Mouse (Mus musculus) limb, embryonic 15.5 days (tissue): Measurements from ENCODE around the gene Ubtf. TPM values are rescaled to one million over a fixed set of nuclear protein-coding genes. Genes with fewer than 3 reads are reported as not detected.

ENCODE experiments used
- ATAC-seq: fragments of 200-750 bp; cut with Nextera tagmentation; 2 replicates; pipeline ENCODE4 v1.8.0; 2017; ENCODE audit warnings: low read depth, moderate TSS enrichment; ENCODE audit not compliant: insufficient number of reproducible peaks, low FRiP score, low TSS enrichment
- H3K27ac ChIP-seq: fragments of 300-500 bp; sonication (generic); 2 replicates; pipeline ENCODE4 v1.5.1; 2015; ENCODE audit warnings: moderate library complexity, mild to moderate bottlenecking, inconsistent platforms
- H3K27me3 ChIP-seq: fragments of 300-500 bp; sonication (generic); 2 replicates; pipeline ENCODE4 v1.6.1; 2015; ENCODE audit warnings: inconsistent platforms
- H3K36me3 ChIP-seq: fragments of 300-500 bp; sonication (generic); 2 replicates; pipeline ENCODE4 v1.6.1; 2015; ENCODE audit warnings: inconsistent platforms
- H3K4me1 ChIP-seq: fragments of 300-500 bp; sonication (generic); 2 replicates; pipeline ENCODE4 v1.6.1; 2015; ENCODE audit warnings: inconsistent platforms
- H3K4me2 ChIP-seq: fragments of 300-500 bp; sonication (generic); 2 replicates; pipeline ENCODE4 v1.6.1; 2015; ENCODE audit warnings: mild to moderate bottlenecking, inconsistent platforms
- H3K4me3 ChIP-seq: fragments of 300-500 bp; sonication (generic); 2 replicates; pipeline ENCODE4 v1.5.1; 2015; ENCODE audit warnings: mild to moderate bottlenecking, inconsistent platforms
- H3K9ac ChIP-seq: fragments of 300-500 bp; sonication (generic); 2 replicates; pipeline ENCODE4 v1.6.1; 2015; ENCODE audit warnings: inconsistent platforms
- H3K9me3 ChIP-seq: fragments of 300-500 bp; sonication (generic); 2 replicates; pipeline ENCODE4 v1.6.1; 2016; ENCODE audit warnings: inconsistent platforms
- WGBS: fragments of 180-500 bp; shearing (Covaris S2); methylation state at CpG from one replicate; pipeline ENCODE4 v1.1.7; 2015; 5-methylcytosine and 5-hydroxymethylcytosine counted together
- polyA plus RNA-seq: library from polyadenylated mRNA; unstranded; fragments of >200 nt; fragmentation: Nextera tagmentation; extraction: Ambion mirVana; gene quantifications from 2 replicates; pipeline ENCODE4 v1.2.1, GENCODE M21; 2015

Gene Ubtf
- polyA plus RNA-seq, 1 experiment from 2014 or later: 85.7 TPM

DNA sequence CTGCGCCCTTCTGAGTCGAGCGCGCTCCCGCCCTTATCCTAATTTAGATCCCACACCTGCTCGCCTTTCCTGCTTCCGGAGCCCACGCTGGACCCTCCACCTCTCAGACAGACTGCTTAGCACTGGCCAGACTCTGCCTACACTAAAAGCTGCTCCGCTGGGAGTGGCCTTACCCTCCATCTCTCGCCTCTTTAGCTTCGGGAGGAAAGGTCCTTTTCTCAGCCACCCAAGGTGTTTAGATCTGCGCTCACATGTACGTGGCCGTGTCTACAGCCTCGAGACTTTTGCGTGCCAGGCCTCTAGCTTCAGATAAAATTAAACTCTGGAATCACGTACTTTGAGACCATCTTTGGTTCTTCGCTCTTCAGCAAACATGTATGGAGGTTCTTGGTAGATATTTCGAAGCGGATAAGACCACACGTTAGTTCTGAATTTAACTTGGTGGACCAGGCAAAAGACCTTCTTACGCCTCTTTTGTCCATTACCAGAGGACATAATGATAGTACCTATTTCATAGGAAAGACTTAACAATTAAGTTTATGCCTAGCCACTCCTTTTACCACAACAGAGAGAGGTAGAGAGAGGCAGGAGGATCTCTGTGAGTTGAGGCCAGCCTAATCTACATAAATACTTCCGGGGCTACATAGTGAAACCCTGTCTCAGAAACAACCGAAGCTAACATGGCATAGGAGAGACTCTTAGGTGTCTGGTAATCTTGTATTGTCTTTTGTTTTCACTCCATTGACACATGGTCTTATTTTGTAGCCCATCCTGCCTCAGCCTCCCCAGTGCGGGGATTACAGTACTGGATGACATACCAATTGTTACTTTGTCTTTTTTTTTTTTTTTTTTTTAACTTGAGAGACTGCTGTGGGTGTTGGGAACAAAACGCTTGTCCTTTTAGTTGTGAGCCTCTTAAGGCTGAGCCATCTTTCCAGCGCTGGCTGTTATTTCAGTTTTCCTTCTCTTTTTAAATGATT lies 21.7 kb downstream of the Ubtf start:
- peak overlapping the region; percentile 83 for H3K4me3 ChIP-seq
- H3K4me1 ChIP-seq: peaks cover 26% of the 10 kb centered on the region
- H3K27ac ChIP-seq: peak overlapping the region; percentile 99
- H3K9ac ChIP-seq: peak overlapping the region; percentile 68
- no peaks in the 10 kb centered on the region for H3K27me3 ChIP-seq
- peaks cover 18% of the 10 kb centered on the region for H3K36me3 ChIP-seq
- H3K4me2 ChIP-seq: peak overlapping the region; percentile 87
- WGBS: 25% methylated on average over 27 of the region's 27 CpGs
- H3K9me3 ChIP-seq: no peaks in the 10 kb centered on the region
- ATAC-seq: peak; percentile 20

DNA sequence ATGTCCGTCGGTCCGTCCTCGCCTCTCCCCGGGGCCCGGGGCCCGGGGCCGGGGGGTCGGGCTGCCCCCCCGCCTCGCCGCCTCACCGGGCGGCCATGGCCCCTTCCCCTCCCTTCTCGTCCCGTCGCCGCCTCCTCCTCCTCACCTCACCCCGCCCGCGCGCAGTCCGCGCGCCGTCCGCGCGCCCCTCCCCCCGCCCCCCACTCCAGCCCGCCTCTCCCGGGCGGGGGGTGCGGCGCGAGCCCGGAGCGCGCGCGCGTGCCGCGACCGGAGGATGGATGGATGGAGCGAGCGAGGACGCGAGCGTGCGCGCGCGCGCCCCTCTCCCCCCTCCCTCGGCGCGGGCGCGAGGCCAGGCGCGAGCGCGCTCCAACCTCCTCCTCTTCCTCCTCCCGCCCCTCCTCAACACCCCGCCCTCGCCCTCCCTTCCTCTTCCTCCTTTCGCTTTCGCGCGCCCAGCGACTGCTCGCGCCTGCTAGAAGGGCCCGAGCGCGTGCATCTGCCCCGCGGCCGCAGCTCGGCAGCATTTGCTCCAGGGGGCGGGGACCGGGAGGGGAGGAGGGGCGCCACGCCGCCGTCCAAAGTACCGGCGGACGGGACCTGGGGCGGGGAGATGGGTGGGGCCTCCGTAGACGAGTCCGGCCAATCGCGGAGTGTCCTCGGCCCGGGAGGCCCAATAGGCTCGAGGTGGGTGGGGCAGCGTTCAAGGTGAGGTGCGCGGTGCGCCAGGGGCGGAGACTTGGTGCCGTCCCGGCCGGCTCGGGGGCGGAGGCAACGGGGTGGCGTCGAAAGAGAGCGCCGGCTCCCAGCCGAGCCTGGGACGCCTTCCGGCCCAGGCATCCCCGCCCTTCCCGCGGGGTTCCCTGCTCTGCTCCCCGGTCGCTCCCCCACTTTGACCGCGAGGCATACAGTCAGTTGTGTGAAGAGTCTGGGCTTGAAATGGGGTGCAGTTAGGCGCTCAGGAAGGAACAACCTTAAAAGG lies 22.8 kb downstream of the Ubtf start, which contains the start of gene Atxn7l3:
TSS of gene Atxn7l3 (minus strand) at position 141 of the 982 bp plus-strand sequence.
- peak; percentile 93 for ATAC-seq
- H3K9ac ChIP-seq: peak within 1 kb of the TSS; percentile 87
- H3K4me3 ChIP-seq: peak within 1 kb of the TSS; percentile 83
- H3K4me1 ChIP-seq: peaks cover 26% of the 10 kb centered on the region
- peak within 1 kb of the TSS; percentile 87 for H3K4me2 ChIP-seq
- peaks cover 29% of the 10 kb centered on the region for H3K36me3 ChIP-seq
- under 1% methylated on average over 79 of the region's 125 CpGs for WGBS
- H3K9me3 ChIP-seq: no peaks in the 10 kb centered on the region
- no peaks in the 10 kb centered on the region for H3K27me3 ChIP-seq
- H3K27ac ChIP-seq: peak within 1 kb of the TSS; percentile 99

DNA sequence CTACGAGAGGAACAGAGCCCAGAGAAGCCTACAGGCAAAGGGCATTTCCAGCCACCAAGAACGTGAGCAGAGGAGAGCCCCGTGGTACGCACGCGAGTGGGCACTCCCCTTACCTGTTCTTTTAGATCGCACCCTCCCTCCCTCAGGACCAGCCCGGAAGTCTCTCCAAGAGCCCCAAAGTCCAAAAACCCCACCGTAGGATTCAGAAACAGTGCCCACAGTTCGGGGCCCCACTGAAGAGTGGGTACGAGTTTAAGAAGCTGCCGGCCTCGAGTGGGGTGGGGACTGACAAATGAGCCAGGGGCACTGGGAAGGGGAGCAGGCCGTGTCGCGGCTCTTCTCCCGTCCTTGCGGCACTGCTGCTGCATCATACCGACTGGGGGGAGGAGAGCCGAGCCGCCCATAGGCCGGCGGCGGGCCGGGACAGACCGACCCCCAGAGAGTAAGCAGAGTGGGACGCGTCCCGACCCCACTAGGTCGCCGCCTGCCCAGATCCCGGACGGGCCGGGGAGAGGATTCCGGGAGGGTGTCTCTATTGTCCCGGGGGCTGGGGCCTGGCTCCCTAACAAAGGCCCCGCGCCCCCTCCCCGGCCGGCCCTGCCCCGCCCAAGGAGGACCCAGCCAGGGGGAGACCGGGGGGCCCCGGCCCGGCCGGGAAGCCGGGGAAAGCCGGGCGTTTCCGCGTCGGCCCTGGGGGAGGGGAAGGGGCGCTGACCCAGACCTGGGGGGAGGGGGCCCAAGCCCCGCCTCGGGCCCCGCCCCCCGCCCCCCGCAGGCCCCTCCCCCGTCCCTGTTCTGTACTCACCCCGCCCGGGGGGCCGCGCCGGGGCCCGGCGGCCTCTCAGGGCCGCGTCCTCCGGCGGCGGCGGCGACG lies 23.7 kb downstream of the Ubtf start:
- H3K9ac ChIP-seq: peak overlapping the region; percentile 87
- peaks cover 38% of the 10 kb centered on the region for H3K36me3 ChIP-seq
- peak overlapping the region; percentile 99 for H3K27ac ChIP-seq
- H3K9me3 ChIP-seq: no peaks in the 10 kb centered on the region
- under 1% methylated on average over 39 of the region's 73 CpGs for WGBS
- peaks cover 29% of the 10 kb centered on the region for H3K4me1 ChIP-seq
- no peaks in the 10 kb centered on the region for H3K27me3 ChIP-seq
- peak overlapping the region; percentile 83 for H3K4me3 ChIP-seq
- peak overlapping the region; percentile 87 for H3K4me2 ChIP-seq
- ATAC-seq: peak; percentile 16

DNA sequence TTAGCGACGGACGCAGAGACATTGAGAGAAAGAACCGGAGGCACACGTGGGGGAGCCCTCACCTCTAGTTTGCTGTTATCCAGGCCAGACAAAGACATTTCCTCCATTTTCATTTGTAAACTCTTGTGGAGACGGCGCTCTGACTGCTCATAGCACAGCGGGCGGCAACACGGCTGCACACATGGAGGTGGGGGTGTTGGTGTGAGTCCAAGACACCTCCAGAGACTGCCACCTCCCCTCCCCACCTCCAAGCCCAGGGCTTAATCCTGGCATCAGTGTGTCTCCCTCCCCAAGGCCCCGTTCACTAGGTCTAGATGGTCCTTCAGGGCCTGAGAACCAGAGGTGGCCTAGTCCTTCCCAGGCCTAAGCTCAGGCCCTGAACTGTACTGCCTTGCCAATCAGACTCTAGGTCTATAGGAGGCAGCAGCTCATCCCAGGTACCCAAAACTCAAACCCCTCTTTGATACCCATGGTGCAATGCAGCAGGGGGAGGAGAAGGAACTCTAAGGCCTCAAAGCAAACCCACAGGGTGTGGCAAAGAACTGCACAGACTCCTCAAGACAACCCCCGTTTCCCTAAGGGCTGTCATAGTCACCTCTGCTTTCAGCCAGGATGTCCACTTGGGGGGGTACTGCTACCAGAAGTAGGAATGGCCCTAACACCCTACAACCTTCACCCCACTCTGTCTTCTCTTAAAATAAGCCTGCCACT lies 24.5 kb downstream of the Ubtf start:
- Histone ChIP-seq H3K4me1 (peaks cover 30% of the 10 kb centered on the region), H3K27ac (peak overlapping the region; percentile 99), H3K4me3 (peak overlapping the region; percentile 83), H3K27me3 (no peaks in the 10 kb centered on the region), H3K9me3 (no peaks in the 10 kb centered on the region), H3K9ac (peak overlapping the region; percentile 87), H3K36me3 (peaks cover 46% of the 10 kb centered on the region), H3K4me2 (peak overlapping the region; percentile 87)
- no peak for ATAC-seq
- 65% methylated on average over 12 of the region's 12 CpGs for WGBS

- peak overlapping the region; percentile 87 for H3K4me2 ChIP-seq
- H3K36me3 ChIP-seq: peaks cover 53% of the 10 kb centered on the region
- peak overlapping the region; percentile 99 for H3K27ac ChIP-seq
- H3K4me3 ChIP-seq: peak overlapping the region; percentile 83
- peak overlapping the region; percentile 87; the same call in 1 of the 2 replicates for H3K9ac ChIP-seq
- whole genome bisulfite sequencing: 75% methylated on average over 5 of the region's 5 CpGs
- H3K9me3 ChIP-seq: no peaks in the 10 kb centered on the region
- H3K4me1 ChIP-seq: peaks cover 30% of the 10 kb centered on the region
- no peaks in the 10 kb centered on the region for H3K27me3 ChIP-seq
- ATAC-seq: no peak
Measured at GRCm38 (mm10) chr11:102294416-102294815, 25.1 kb downstream of the Ubtf start.

DNA sequence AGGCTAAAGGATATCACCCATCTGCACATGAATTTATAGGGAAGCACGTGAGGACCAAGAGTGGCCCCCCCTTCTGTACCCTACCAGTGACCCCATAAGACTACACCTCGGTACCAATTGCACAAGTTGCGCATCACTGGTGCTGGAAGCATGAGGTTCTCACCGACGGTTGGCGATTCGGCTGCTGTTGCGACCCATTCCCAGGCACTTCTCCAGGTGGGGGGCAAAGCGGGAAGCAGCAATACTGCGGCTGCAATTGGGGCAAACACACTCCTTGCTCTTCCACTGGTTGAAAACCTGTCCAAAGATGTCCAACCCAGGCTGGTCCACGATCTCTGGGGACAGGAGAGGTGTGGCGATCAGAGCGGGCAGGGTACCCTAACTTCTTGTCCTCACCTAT lies 25.6 kb downstream of the Ubtf start:
- 93% methylated on average over 13 of the region's 13 CpGs for WGBS

GRCm38 (mm10) chr11:102291051-102291535 lies 28.4 kb downstream of the Ubtf start:
- peaks cover 30% of the 10 kb centered on the region for H3K4me1 ChIP-seq
- H3K27ac ChIP-seq: no peak overlapping the region
- no peaks in the 10 kb centered on the region for H3K27me3 ChIP-seq
- no peak overlapping the region for H3K4me3 ChIP-seq
- H3K4me2 ChIP-seq: no peak overlapping the region
- WGBS: 83% methylated on average over 11 of the region's 11 CpGs
- H3K9me3 ChIP-seq: no peaks in the 10 kb centered on the region
- peaks cover 76% of the 10 kb centered on the region for H3K36me3 ChIP-seq
- H3K9ac ChIP-seq: no peak overlapping the region
- ATAC-seq: no peak

More for the DNA sequence above, 25.6 kb downstream of the Ubtf start:
- Histone ChIP-seq H3K4me2 (no peak overlapping the region), H3K27me3 (no peaks in the 10 kb centered on the region), H3K4me1 (peaks cover 30% of the 10 kb centered on the region), H3K36me3 (peaks cover 57% of the 10 kb centered on the region), H3K4me3 (no peak overlapping the region), H3K9ac (no peak overlapping the region), H3K27ac (no peak overlapping the region), H3K9me3 (no peaks in the 10 kb centered on the region)
- no peak for ATAC-seq

DNA sequence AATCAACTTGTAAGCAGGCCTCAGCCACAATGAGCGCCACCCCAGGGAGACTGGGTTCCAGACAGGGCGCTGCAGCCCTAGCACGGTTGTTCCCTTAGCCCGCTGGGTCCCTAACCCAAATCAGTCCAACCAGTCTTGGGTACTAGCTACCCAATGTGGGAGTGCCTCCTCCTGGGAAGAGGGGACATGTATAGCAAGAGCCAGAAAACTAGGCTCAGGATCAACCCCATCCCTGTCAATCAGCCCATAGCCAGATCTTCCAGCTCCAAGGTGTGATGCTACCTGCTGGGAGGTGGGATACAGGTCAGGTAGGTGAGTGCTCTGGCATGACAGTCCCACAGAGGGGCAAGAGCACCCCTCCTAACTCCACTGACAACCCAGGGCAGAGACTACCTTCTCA lies 29.4 kb downstream of the Ubtf start:
- 81% methylated on average over 4 of the region's 4 CpGs for WGBS
- Histone ChIP-seq H3K27me3 (no peaks in the 10 kb centered on the region), H3K4me1 (peaks cover 34% of the 10 kb centered on the region), H3K27ac (no peak overlapping the region), H3K4me3 (no peak overlapping the region), H3K9me3 (no peaks in the 10 kb centered on the region), H3K36me3 (peaks cover 76% of the 10 kb centered on the region), H3K4me2 (no peak overlapping the region), H3K9ac (no peak overlapping the region)
- ATAC-seq: no peak

GRCm38 (mm10) chr11:102289511-102290100 lies 29.9 kb downstream of the Ubtf start:
- no peak overlapping the region for H3K4me2 ChIP-seq
- 66% methylated on average over 6 of the region's 6 CpGs for WGBS
- H3K9me3 ChIP-seq: no peaks in the 10 kb centered on the region
- no peak overlapping the region for H3K27ac ChIP-seq
- H3K36me3 ChIP-seq: peaks cover 75% of the 10 kb centered on the region
- H3K27me3 ChIP-seq: no peaks in the 10 kb centered on the region
- peaks cover 28% of the 10 kb centered on the region for H3K4me1 ChIP-seq
- no peak overlapping the region for H3K9ac ChIP-seq
- no peak for ATAC-seq
- H3K4me3 ChIP-seq: no peak overlapping the region

- H3K4me1 ChIP-seq: peaks cover 21% of the 10 kb centered on the region
- H3K27ac ChIP-seq: 0 out of 2 replicates have a peak overlapping the region, but pooled peaks have one; percentile 35
- H3K36me3 ChIP-seq: peaks cover 68% of the 10 kb centered on the region
- no peak overlapping the region for H3K9ac ChIP-seq
- ATAC-seq: no peak
- 71% methylated on average over 2 of the region's 2 CpGs for WGBS
- no peak overlapping the region for H3K4me2 ChIP-seq
- no peaks in the 10 kb centered on the region for H3K27me3 ChIP-seq
- no peaks in the 10 kb centered on the region for H3K9me3 ChIP-seq
- H3K4me3 ChIP-seq: no peak overlapping the region
Measured at GRCm38 (mm10) chr11:102288913-102289312, 30.6 kb downstream of the Ubtf start.
